Mouse (Mus musculus) kidney, adult 2 months (tissue): ENCODE results near the gene Hcn1.

Experiments
- CTCF ChIP-seq: fragments of 200-500 bp; conservative IDR thresholded peaks from 2 replicates; pipeline ENCODE4 v1.5.1; 2011; ENCODE audit warnings: low read depth, mild to moderate bottlenecking, control low read depth, low read length, moderate library complexity, mixed read lengths; ENCODE audit not compliant: insufficient read depth, insufficient read length
- POLR2A ChIP-seq: fragments of 200-500 bp; IDR thresholded peaks from one replicate; pipeline ENCODE4 v1.6.1; 2011; ENCODE audit warnings: low read depth, low read length, control low read depth

DNA sequence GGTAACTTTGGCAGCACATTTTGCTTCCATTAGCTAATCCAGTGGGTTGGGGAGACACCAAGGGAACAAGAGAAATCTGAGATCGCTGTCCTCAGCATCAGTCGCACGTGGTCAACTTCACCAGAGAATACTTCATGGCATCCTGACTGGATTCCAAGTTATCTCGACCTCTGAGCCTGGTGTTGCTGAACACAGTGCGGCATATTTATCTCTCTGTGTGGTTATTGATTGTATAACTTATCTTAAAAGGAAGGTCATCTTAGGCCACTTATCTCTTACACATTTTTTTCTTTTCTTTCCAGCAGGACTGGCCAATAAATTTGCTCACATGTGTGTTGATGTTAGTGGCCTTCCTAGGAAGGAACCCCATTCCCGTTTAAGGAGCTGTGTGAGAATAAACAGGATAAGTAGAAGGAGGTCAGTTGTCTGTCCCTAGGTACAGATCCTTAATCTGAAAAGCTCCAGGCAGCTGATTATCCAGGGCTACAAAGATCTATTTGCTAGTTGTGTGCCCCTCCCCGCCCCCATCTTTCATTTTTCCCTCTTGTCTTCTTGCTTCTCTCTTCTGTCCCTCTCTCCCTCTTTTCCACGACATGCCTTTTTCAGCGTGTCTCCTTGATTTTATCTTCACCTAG lies 672 bp upstream of the Hcn1 start:
- TF ChIP-seq POLR2A (no peak), CTCF (no peak)
